Mouse (Mus musculus) embryonic fibroblast, embryonic 13.5 days (primary cell): ENCODE data around the gene Rora. TPM values are rescaled to one million over a fixed set of nuclear protein-coding genes. Genes with fewer than 3 reads are reported as not detected.

ENCODE experiments used
- H3K27ac ChIP-seq: 2 replicates; pipeline ENCODE4 v1.5.1; 2012; ENCODE audit warnings: low read length, control low read depth, inconsistent platforms; ENCODE audit not compliant: insufficient read depth
- H3K4me1 ChIP-seq: 2 replicates; pipeline ENCODE4 v1.6.1; 2011; ENCODE audit warnings: low read length; ENCODE audit not compliant: control insufficient read depth, insufficient read depth
- H3K4me3 ChIP-seq: 2 replicates; pipeline ENCODE4 v1.5.1; 2011; ENCODE audit warnings: mild to moderate bottlenecking, control low read depth, low read length; ENCODE audit not compliant: insufficient read depth
- CTCF ChIP-seq: IDR thresholded peaks from 2 replicates; pipeline ENCODE4 v1.5.1; 2011; ENCODE audit warnings: mild to moderate bottlenecking, control low read depth, low read length, moderate library complexity, borderline replicate concordance; ENCODE audit not compliant: insufficient read depth
- POLR2A ChIP-seq: IDR thresholded peaks from 2 replicates; pipeline ENCODE4 v1.6.1; 2011; ENCODE audit warnings: low read depth, mild to moderate bottlenecking, control low read depth, low read length, moderate library complexity
- polyA plus RNA-seq: library from polyadenylated mRNA; stranded (reverse); fragments of >200 nt; gene quantifications from 2 replicates; pipeline ENCODE4 v1.2.4, GENCODE M21; 2011; ENCODE audit warnings: low read depth; ENCODE audit not compliant: missing spikeins, insufficient read length

Rora gene
- polyA plus RNA-seq, 1 experiment: 11.2 TPM

- peaks cover 10% of the 10 kb centered on the region for H3K4me1 ChIP-seq
- no peak overlapping the region for H3K4me3 ChIP-seq
- peak overlapping the region; percentile 25; the same call in 1 of the 2 replicates for H3K27ac ChIP-seq
- TF ChIP-seq POLR2A (no peak), CTCF (no peak)
Measured at GRCm38 (mm10) chr9:69133696-69134095, 480.1 kb downstream of the Rora start.

- Histone ChIP-seq H3K4me1 (peaks cover 10% of the 10 kb centered on the region), H3K27ac (no peak overlapping the region), H3K4me3 (no peak overlapping the region)
- TF ChIP-seq CTCF (no peak), POLR2A (no peak)
Measured at GRCm38 (mm10) chr9:69134604-69135003, 481.0 kb downstream of the Rora start.

- Histone ChIP-seq H3K27ac (no peak overlapping the region), H3K4me1 (peaks cover 10% of the 10 kb centered on the region), H3K4me3 (no peak overlapping the region)
- TF ChIP-seq POLR2A (no peak), CTCF (no peak)
Measured at GRCm38 (mm10) chr9:69136821-69137220, 483.2 kb downstream of the Rora start.

GRCm38 (mm10) chr9:69137398-69137797, 483.8 kb downstream of the Rora start:
- TF ChIP-seq POLR2A (no peak), CTCF (no peak)
- no peak overlapping the region for H3K4me3 ChIP-seq
- no peak overlapping the region for H3K27ac ChIP-seq
- peaks cover 10% of the 10 kb centered on the region for H3K4me1 ChIP-seq

GRCm38 (mm10) chr9:69140144-69140543, 486.6 kb downstream of the Rora start:
- Histone ChIP-seq H3K4me3 (no peak overlapping the region), H3K4me1 (no peaks in the 10 kb centered on the region), H3K27ac (no peak overlapping the region)
- TF ChIP-seq POLR2A: no peak
- no peak for TF ChIP-seq CTCF

- Histone ChIP-seq H3K4me3 (no peak overlapping the region), H3K27ac (no peak overlapping the region), H3K4me1 (no peaks in the 10 kb centered on the region)
- no peak for TF ChIP-seq POLR2A
Measured at GRCm38 (mm10) chr9:69141859-69142258, 488.3 kb downstream of the Rora start.

- Histone ChIP-seq H3K27ac (no peak overlapping the region), H3K4me3 (no peak overlapping the region), H3K4me1 (no peaks in the 10 kb centered on the region; the same call in 1 of the 2 replicates)
- TF ChIP-seq POLR2A (no peak), CTCF (no peak)
Measured at GRCm38 (mm10) chr9:69146937-69147336, 493.4 kb downstream of the Rora start.

- Histone ChIP-seq H3K27ac (no peak overlapping the region), H3K4me1 (no peaks in the 10 kb centered on the region; the same call in 1 of the 2 replicates), H3K4me3 (no peak overlapping the region)
- TF ChIP-seq CTCF: no peak
Measured at GRCm38 (mm10) chr9:69150224-69150623, 496.6 kb downstream of the Rora start.

GRCm38 (mm10) chr9:69154684-69155083, 501.1 kb downstream of the Rora start:
- TF ChIP-seq POLR2A: no peak
- TF ChIP-seq CTCF: no peak
- H3K27ac ChIP-seq: no peak overlapping the region
- H3K4me1 ChIP-seq: no peaks in the 10 kb centered on the region; the same call in 1 of the 2 replicates
- H3K4me3 ChIP-seq: no peak overlapping the region

GRCm38 (mm10) chr9:69155836-69156595, 502.4 kb downstream of the Rora start:
- TF ChIP-seq POLR2A: no peak
- no peak for TF ChIP-seq CTCF
- H3K4me3 ChIP-seq: no peak overlapping the region
- H3K27ac ChIP-seq: no peak overlapping the region
- H3K4me1 ChIP-seq: no peaks in the 10 kb centered on the region
